Mouse (Mus musculus): ENCODE data around the gene Olfr572.

The Olfr572 gene

DNA sequence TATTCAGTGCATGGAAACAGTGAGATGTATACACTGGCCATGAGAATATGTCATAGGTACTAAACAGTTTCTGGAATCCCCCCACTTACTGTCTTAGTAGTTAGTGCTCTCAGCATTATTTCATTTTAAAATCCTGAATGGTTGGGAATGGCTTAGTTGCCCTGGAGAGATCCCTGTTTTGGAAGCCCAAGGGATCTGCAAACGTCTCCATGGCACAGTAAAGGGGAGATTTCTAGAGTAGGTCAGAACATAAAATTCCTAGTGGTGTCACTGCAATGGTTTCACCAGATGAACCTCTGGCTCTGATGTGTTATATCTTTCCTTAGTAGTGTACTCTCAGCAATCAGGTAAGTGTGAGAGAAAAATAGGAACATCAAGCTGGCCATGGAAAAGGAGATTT lies at the start of gene Olfr572:
Gene Olfr572, plus strand, starts transcription at position 301 of the 400 bp plus-strand sequence.
- no peak for DNase-seq (ENCODE audit: low read depth, low spot score)

DNA sequence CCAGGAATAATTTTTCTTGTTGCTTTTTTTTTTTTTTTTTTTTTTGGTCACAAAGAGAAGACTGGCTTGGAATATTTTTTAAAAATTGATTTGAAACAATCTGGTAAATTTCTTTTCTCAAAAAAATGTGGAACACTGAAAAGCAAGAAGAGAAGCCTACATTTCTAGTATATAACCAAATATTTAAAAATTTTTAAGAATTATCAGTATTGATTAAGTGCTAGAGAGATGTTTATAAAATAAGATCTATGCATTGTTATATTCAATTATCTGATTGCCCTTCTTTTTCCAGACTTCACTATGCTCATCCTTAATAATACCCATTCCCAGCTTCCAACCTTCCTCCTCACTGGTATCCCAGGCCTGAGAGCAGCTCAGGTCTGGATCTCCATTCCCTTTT lies 47.4 kb upstream of the Olfr572 start, which contains the start of gene Olfr568:
Gene Olfr568, plus strand, starts transcription at position 301 of the 400 bp plus-strand sequence.
- DNase-seq (ENCODE audit: low read depth, low spot score): no peak

DNA sequence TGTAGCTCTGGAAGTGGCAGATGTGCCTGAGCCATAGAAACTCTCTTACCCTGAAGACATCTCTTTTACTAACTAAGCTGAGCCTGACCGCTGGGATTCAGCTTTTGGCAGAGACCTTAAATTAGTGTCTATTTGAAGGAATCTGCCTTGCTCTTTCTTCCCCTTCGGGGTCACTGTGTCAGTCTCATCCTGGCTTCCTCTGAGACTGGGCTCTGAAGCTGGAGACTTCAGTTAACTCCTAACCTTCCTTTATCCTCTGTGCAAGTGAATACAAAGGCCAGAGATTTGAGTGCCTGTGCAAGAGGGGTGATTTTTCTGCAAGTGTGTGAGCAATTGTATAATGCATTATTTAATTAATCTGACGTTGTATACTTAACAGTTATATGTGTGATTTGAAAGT lies 33.4 kb upstream of the Olfr572 start, which contains the start of gene Olfr569:
Gene Olfr569, minus strand, starts transcription at position 101 of the 400 bp plus-strand sequence.
- DNase-seq (ENCODE audit: low read depth, low spot score): no peak

DNA sequence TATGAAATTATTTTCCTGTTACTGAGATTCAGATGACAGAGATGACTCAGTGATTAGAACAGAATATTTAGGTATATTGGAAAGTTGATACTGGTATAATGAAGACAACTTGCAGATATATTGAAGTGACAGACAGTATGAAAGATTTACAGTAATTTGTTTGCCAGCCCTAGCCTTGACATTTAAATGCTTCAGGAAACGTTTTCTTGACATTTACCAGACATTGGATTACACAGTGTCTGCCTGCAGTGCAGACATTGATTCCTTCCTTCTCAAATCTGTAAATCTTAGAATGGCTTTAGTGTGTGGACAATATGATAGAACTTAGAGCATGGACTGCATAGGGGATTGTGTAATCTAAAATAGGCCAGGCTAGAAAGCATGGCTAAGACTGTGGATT lies 8.9 kb upstream of the Olfr572 start:
- DNase-seq (ENCODE audit: low read depth, low spot score): no peak

- no peak for DNase-seq (ENCODE audit: low read depth, low spot score)
These were observed 7.8 kb upstream of the Olfr572 start for GRCm38 (mm10) chr7:102916405-102916804.

- no peak for DNase-seq (ENCODE audit: low read depth, low spot score)
These were observed 7.0 kb upstream of the Olfr572 start, which contains the start of gene Olfr571 for GRCm38 (mm10) chr7:102917032-102917875. Gene Olfr571 (minus strand): TSS chr7:102917536.

DNA sequence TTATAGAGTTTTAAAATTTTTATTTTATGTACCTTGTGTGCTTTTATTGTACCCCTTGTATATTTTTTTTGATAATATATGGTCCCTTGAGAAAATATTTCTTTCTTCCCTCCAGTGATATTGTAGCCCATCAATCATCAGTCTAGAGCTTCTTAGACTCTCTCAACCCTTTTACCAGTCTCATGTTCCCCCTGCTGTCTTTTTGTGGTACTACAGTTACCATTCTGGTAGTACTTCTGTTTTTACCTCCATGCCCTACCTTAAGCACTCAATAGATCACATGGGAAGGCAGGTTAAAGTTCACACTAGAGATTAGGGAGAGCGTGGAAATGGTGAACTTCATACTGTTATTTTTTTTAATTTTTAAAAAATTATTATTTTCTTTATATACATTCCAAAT lies 4.6 kb upstream of the Olfr572 start:
- DNase-seq (ENCODE audit: low read depth, low spot score): peak; percentile 50

DNA sequence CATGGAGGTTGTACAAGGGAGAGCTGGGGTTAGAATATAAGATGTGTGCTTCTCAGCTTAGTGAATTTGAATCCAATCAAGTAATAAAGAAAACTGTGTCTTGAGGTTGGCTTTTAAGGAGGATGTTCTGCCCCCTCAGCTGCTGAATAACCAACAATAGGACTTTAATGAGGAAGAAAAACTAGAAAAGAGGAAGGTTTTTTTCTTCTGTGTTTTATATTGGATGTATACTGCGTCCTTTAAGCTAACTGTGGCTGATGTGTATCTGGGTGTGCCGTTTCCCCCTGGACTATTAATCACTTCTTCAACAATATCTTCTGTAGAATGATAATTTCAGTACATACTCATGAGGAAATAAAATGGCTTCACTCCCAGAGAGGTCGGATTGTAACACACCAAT lies 2.9 kb downstream of the Olfr572 start:
- DNase-seq (ENCODE audit: low read depth, low spot score): no peak

GRCm38 (mm10) chr7:102942475-102942874 lies 18.3 kb downstream of the Olfr572 start, which contains the start of gene Olfr573-ps1:
Gene Olfr573-ps1 (minus strand): TSS chr7:102942575.
- DNase-seq (ENCODE audit: low read depth, low spot score): no peak

DNA sequence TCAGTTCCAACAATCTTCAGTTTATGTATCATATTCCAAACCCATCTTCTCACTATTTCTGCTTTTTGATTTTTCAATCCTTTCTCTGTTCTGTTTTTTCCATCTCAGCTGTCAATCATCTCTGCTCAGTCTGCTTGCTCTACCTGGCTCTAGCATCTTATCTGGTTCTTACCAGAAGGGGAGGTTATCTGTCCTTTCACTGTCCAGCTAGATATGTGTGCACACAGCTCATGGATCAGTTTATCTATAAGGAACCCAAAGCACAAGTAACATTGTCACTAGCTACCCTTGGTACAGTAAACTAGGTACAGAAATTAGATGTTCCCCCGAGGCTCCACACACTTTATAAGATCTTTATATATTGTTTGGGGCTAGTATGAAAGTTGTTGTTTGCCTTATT lies 19.2 kb downstream of the Olfr572 start:
- no peak for DNase-seq (ENCODE audit: low read depth, low spot score)

- DNase-seq (ENCODE audit: low read depth, low spot score): no peak
These were observed 24.0 kb downstream of the Olfr572 start, which contains the start of gene Olfr574 for GRCm38 (mm10) chr7:102948167-102948566. Gene Olfr574 (plus strand): TSS chr7:102948467.

- no peak for DNase-seq (ENCODE audit: low read depth, low spot score)
These were observed 26.5 kb downstream of the Olfr572 start for GRCm38 (mm10) chr7:102950732-102951131.

- DNase-seq (ENCODE audit: low read depth, low spot score): no peak
These were observed 33.9 kb downstream of the Olfr572 start for GRCm38 (mm10) chr7:102958137-102958536.

GRCm38 (mm10) chr7:102958593-102958992 lies 34.4 kb downstream of the Olfr572 start, which contains the start of gene Olfr575:
Gene Olfr575 (minus strand): TSS chr7:102958775.
- DNase-seq (ENCODE audit: low read depth, low spot score): no peak

GRCm38 (mm10) chr7:102962360-102962759 lies 38.2 kb downstream of the Olfr572 start, which contains the start of gene Olfr576:
Gene Olfr576 (plus strand): TSS chr7:102962660.
- no peak for DNase-seq (ENCODE audit: low read depth, low spot score)

GRCm38 (mm10) chr7:102974399-102974798 lies 50.2 kb downstream of the Olfr572 start:
- no peak for DNase-seq (ENCODE audit: low read depth, low spot score)

GRCm38 (mm10) chr7:102975843-102976242 lies 51.6 kb downstream of the Olfr572 start, which contains the start of gene Olfr577:
Gene Olfr577 (minus strand): TSS chr7:102975943.
- no peak for DNase-seq (ENCODE audit: low read depth, low spot score)
